Mouse (Mus musculus) bone marrow macrophage, adult 2 months (primary cell): ENCODE measurements around the gene Ganab.

Experiments used
- CTCF ChIP-seq: IDR thresholded peaks from 2 replicates; pipeline ENCODE4 v1.5.1; 2012; ENCODE audit warnings: low read depth, mild to moderate bottlenecking, low read length, moderate library complexity
- POLR2A ChIP-seq: IDR thresholded peaks from 2 replicates; pipeline ENCODE4 v1.6.1; 2012; ENCODE audit warnings: mild to moderate bottlenecking, low read depth, low read length, borderline replicate concordance

GRCm38 (mm10) chr19:8944750-8945149 is 46.9 kb downstream of the Ganab start:
- TF ChIP-seq CTCF: no peak
- no peak for TF ChIP-seq POLR2A
